9 mouse cellular contexts compared by ENCODE assay signal in genomic region chr2:26475505-26476430, GRCm38 (mm10). TPM values are rescaled to one million over a fixed set of nuclear protein-coding genes. Genes with fewer than 3 reads are reported as not detected.
DNase-seq lines count a peak whose midpoint lies in the region; ATAC-seq and TF ChIP-seq lines count a peak whose summit lies in the region.
"Had no signal": no experiment of that assay in that cellular context is flagged by ENCODE, and none has a peak within 500 bp of the region (broad histone marks: within the 10 kb centered on the region; RNA-seq: fewer than 3 reads in every experiment).

No protein-coding gene starts in this region.

- 66% methylated on average over 13 of the region's 13 CpGs for WGBS in heart, embryonic 15.5 days
- WGBS in hindbrain, embryonic 16.5 days: 56% methylated on average over 13 of the region's 13 CpGs
- WGBS in midbrain, embryonic 13.5 days: 67% methylated on average over 13 of the region's 13 CpGs

- no peak for ATAC-seq in heart, embryonic 15.5 days (replicated peaks; ENCODE audit: insufficient number of reproducible peaks, insufficient read depth, low FRiP score, low read depth)
- peak; percentile 77 for ATAC-seq in hindbrain, embryonic 16.5 days
- peak; percentile 76 for ATAC-seq in midbrain, embryonic 13.5 days
- no peak for ATAC-seq in frontal cortex, adult (ENCODE audit: low TSS enrichment)
- ATAC-seq in megakaryocyte-erythroid progenitor cell, adult 5-6 weeks (replicated peaks; ENCODE audit: low FRiP score, low TSS enrichment, poor library complexity, severe bottlenecking): no peak

- H3K27me3 ChIP-seq in heart, embryonic 15.5 days: no peaks in the 10 kb centered on the region
- no peaks in the 10 kb centered on the region for H3K27me3 ChIP-seq in hindbrain, embryonic 16.5 days (replicated peaks; ENCODE audit: control insufficient read depth, insufficient read depth, low read length)
- no peaks in the 10 kb centered on the region for H3K27me3 ChIP-seq in midbrain, embryonic 13.5 days

- no peak overlapping the region for H3K4me2 ChIP-seq in heart, embryonic 15.5 days
- H3K4me2 ChIP-seq in hindbrain, embryonic 16.5 days (ENCODE audit: low read length): no peak overlapping the region
- no peak overlapping the region for H3K4me2 ChIP-seq in midbrain, embryonic 13.5 days (replicated peaks)

- no peak overlapping the region for H3K4me3 ChIP-seq in heart, embryonic 15.5 days
- H3K4me3 ChIP-seq in cortical plate, adult 2 months (ENCODE audit: insufficient read depth, low read length): no peak overlapping the region
- no peak overlapping the region for H3K4me3 ChIP-seq in hindbrain, embryonic 16.5 days (ENCODE audit: low read length)
- H3K4me3 ChIP-seq in midbrain, embryonic 13.5 days (replicated peaks): no peak overlapping the region

- peaks cover 51% of the 10 kb centered on the region for H3K36me3 ChIP-seq in heart, embryonic 15.5 days
- 0 out of 2 replicates have a peak, but pooled peaks cover 3% of the 10 kb centered on the region for H3K36me3 ChIP-seq in hindbrain, embryonic 16.5 days (ENCODE audit: control insufficient read depth, insufficient read depth, low read length)
- peaks cover 80% of the 10 kb centered on the region for H3K36me3 ChIP-seq in midbrain, embryonic 13.5 days

- intact Hi-C loops in heart, postnatal 36 days (cut with DNase I): loop anchor here (1.0 to 2.0 kb wide), 2 partner anchors 12 to 85 kb away; no protein-coding TSS in a partner anchor
- intact Hi-C loops in left cerebral cortex, postnatal 36 days (cut with DNase I): no loop called here

- no peak for TF ChIP-seq CTCF in cortical plate, adult 2 months (IDR thresholded peaks at IDR 0.05; ENCODE audit: extremely low read depth, insufficient read depth, low read length)

- peaks cover 24% of the 10 kb centered on the region for H3K4me1 ChIP-seq in heart, embryonic 15.5 days (replicated peaks)
- H3K4me1 ChIP-seq in cortical plate, adult 2 months (ENCODE audit: control insufficient read depth, insufficient read depth, low read length): no peaks in the 10 kb centered on the region; the same call in 1 of the 2 replicates
- peaks cover 18% of the 10 kb centered on the region for H3K4me1 ChIP-seq in hindbrain, embryonic 16.5 days (ENCODE audit: control insufficient read depth, insufficient read depth, low read depth, low read length)
- H3K4me1 ChIP-seq in midbrain, embryonic 13.5 days (replicated peaks): peaks cover 61% of the 10 kb centered on the region

- no peak for DNase-seq in heart, postnatal 36 days
- no peak for DNase-seq in left cerebral cortex, postnatal 36 days (ENCODE audit: low spot score in 2 of 2)
- DNase-seq: right cerebral cortex, postnatal 14 days had no signal

- no peaks in the 10 kb centered on the region for H3K9me3 ChIP-seq in heart, embryonic 15.5 days (replicated peaks)
- no peaks in the 10 kb centered on the region for H3K9me3 ChIP-seq in hindbrain, embryonic 16.5 days (ENCODE audit: control insufficient read depth, low read length)
- no peaks in the 10 kb centered on the region for H3K9me3 ChIP-seq in midbrain, embryonic 13.5 days

- H3K9ac ChIP-seq in heart, embryonic 15.5 days: no peak overlapping the region
- peak overlapping the region; percentile 13; the same call in 1 of the 2 replicates for H3K9ac ChIP-seq in hindbrain, embryonic 16.5 days (ENCODE audit: low read depth, low read length)
- 0 out of 2 replicates have a peak overlapping the region, but pooled peaks have one; percentile 24 for H3K9ac ChIP-seq in midbrain, embryonic 13.5 days (replicated peaks)

- H3K27ac ChIP-seq in heart, embryonic 15.5 days: peak overlapping the region; percentile 81
- peak overlapping the region; percentile 42 for H3K27ac ChIP-seq in cortical plate, adult 2 months (ENCODE audit: insufficient read depth, low read length)
- peak overlapping the region; percentile 80 for H3K27ac ChIP-seq in hindbrain, embryonic 16.5 days (ENCODE audit: low read depth, low read length)
- peak overlapping the region; percentile 80 for H3K27ac ChIP-seq in midbrain, embryonic 13.5 days

- TF ChIP-seq POLR2A in cortical plate, adult 2 months (IDR thresholded peaks at IDR 0.05; ENCODE audit: extremely low read depth, insufficient read depth, low read length): no peak

RNA-seq across cellular contexts. Expression of gene Sec16a, which starts 30.8 kb away (rescaled TPM):
- polyA plus RNA-seq in heart, embryonic 15.5 days (2015; fragmentation: Nextera tagmentation; extraction: Ambion mirVana): 10.5 and 14.5 TPM in 2 replicates
- 10 to 100 TPM; 36.9 to 39.1 TPM for total RNA-seq in heart, postnatal 36 days (2021)
- polyA plus RNA-seq in cortical plate, adult 2 months (2012; rRNA removed): 30.6 and 32.2 TPM in 2 replicates
- polyA plus RNA-seq in hindbrain, embryonic 16.5 days (2015; fragmentation: Nextera tagmentation; extraction: Ambion mirVana): 15.4 and 19.3 TPM in 2 replicates
- polyA plus RNA-seq in midbrain, embryonic 13.5 days (2015; fragmentation: Nextera tagmentation; extraction: Ambion mirVana): 21.3 and 22.8 TPM in 2 replicates
- 10 to 100 TPM; 39.0 to 52.3 TPM for total RNA-seq in left cerebral cortex, postnatal 36 days (2021)
- 32.7 and 37.7 TPM in 2 replicates for total RNA-seq in megakaryocyte-erythroid progenitor cell, adult 5-6 weeks (2014; fragmentation: Nextera tagmentation)
- 16.6 and 29.8 TPM in 2 replicates for total RNA-seq in megakaryocyte-erythroid progenitor cell, adult 5-6 weeks (2017)

RNA-seq across cellular contexts. Expression of gene Notch1, which starts 40.7 kb away (rescaled TPM):
- polyA plus RNA-seq in heart, embryonic 15.5 days (2015; fragmentation: Nextera tagmentation; extraction: Ambion mirVana): 10.8 and 24.2 TPM in 2 replicates
- 10 to 100 TPM; 29.5 to 34.0 TPM for total RNA-seq in heart, postnatal 36 days (2021)
- 10.9 and 11.1 TPM in 2 replicates for polyA plus RNA-seq in cortical plate, adult 2 months (2012; rRNA removed)
- 13.3 and 15.1 TPM in 2 replicates for polyA plus RNA-seq in hindbrain, embryonic 16.5 days (2015; fragmentation: Nextera tagmentation; extraction: Ambion mirVana)
- 21.4 and 27.9 TPM in 2 replicates for polyA plus RNA-seq in midbrain, embryonic 13.5 days (2015; fragmentation: Nextera tagmentation; extraction: Ambion mirVana)
- 10 to 100 TPM; 24.5 to 28.5 TPM for total RNA-seq in left cerebral cortex, postnatal 36 days (2021)
- total RNA-seq in megakaryocyte-erythroid progenitor cell, adult 5-6 weeks (2014; fragmentation: Nextera tagmentation): 2.6 and 3.1 TPM in 2 replicates
- 0.56 and 0.61 TPM in 2 replicates for total RNA-seq in megakaryocyte-erythroid progenitor cell, adult 5-6 weeks (2017)

Comparison
In these comparisons a context has a peak if more than half of its experiments do, and no peak if none do; other contexts are left out.
1. ATAC-seq: peak in hindbrain, embryonic 16.5 days (single experiment) and midbrain, embryonic 13.5 days (single experiment); none in heart, embryonic 15.5 days (single experiment), frontal cortex, adult (single experiment) and megakaryocyte-erythroid progenitor cell, adult 5-6 weeks (single experiment).
2. Peak in every context shown above with its lines, with median percentiles within 50 percentile points of each other: H3K27ac ChIP-seq.